Mouse (Mus musculus) liver, embryonic 11.5 days (tissue): Measurements from ENCODE around the gene Wwox. TPM values are rescaled to one million over a fixed set of nuclear protein-coding genes. Genes with fewer than 3 reads are reported as not detected.

Source experiments
- ATAC-seq: fragments of 200-750 bp; cut with Nextera tagmentation; replicated peaks from 2 replicates; pipeline ENCODE4 v1.8.0; 2017; ENCODE audit warnings: moderate number of reproducible peaks, mild to moderate bottlenecking, moderate TSS enrichment, moderate library complexity; ENCODE audit not compliant: low FRiP score
- DNase-seq: peaks from one replicate; pipeline ENCODE4 v3.0.0-alpha.2; 2017; ENCODE audit warnings: low spot score
- H3K27ac ChIP-seq: fragments of 300-500 bp; sonication (generic); 2 replicates; pipeline ENCODE4 v1.5.1; 2014; ENCODE audit warnings: mild to moderate bottlenecking, low read depth, low read length, control low read depth
- H3K27me3 ChIP-seq: fragments of 300-500 bp; sonication (generic); replicated peaks from 2 replicates; pipeline ENCODE4 v1.6.1; 2014; ENCODE audit warnings: low read length, mixed read lengths; ENCODE audit not compliant: control insufficient read depth, insufficient read depth
- H3K36me3 ChIP-seq: fragments of 300-500 bp; sonication (generic); 2 replicates; pipeline ENCODE4 v1.6.1; 2014; ENCODE audit warnings: mild to moderate bottlenecking, low read length, moderate library complexity, mixed read lengths; ENCODE audit not compliant: control insufficient read depth, insufficient read depth
- H3K4me1 ChIP-seq: fragments of 300-500 bp; sonication (generic); replicated peaks from 2 replicates; pipeline ENCODE4 v1.6.1; 2014; ENCODE audit warnings: low read length, mixed read lengths; ENCODE audit not compliant: control insufficient read depth, insufficient read depth
- H3K4me2 ChIP-seq: fragments of 300-500 bp; sonication (generic); 2 replicates; pipeline ENCODE4 v1.6.1; 2014; ENCODE audit warnings: mild to moderate bottlenecking, control low read depth, moderate library complexity
- H3K4me3 ChIP-seq: fragments of 300-500 bp; sonication (generic); 2 replicates; pipeline ENCODE4 v1.5.1; 2014; ENCODE audit warnings: low read depth, low read length, control low read depth
- H3K9ac ChIP-seq: fragments of 300-500 bp; sonication (generic); 2 replicates; pipeline ENCODE4 v1.6.1; 2014; ENCODE audit warnings: low read depth, low read length, control low read depth
- H3K9me3 ChIP-seq: fragments of 300-500 bp; sonication (generic); 2 replicates; pipeline ENCODE4 v1.6.1; 2016; ENCODE audit warnings: low read length, inconsistent platforms, mixed read lengths; ENCODE audit not compliant: control insufficient read depth
- WGBS: fragments of 180-500 bp; shearing (Covaris S2); extraction: QIAGEN DNeasy Blood & Tissue Kit; methylation state at CpG from one replicate; pipeline ENCODE4 v1.1.7; 2014; 5-methylcytosine and 5-hydroxymethylcytosine counted together
- polyA plus RNA-seq: library from polyadenylated mRNA; unstranded; fragments of >200 nt; fragmentation: Nextera tagmentation; extraction: Ambion mirVana; gene quantifications from 2 replicates; pipeline ENCODE4 v1.2.1, GENCODE M21; 2014

Gene Wwox
- polyA plus RNA-seq, 1 experiment from 2014 or later: 7.3 TPM

- 80% methylated on average over 8 of the region's 8 CpGs for WGBS
- no peak overlapping the region for H3K4me3 ChIP-seq
- no peak for ATAC-seq
- H3K27ac ChIP-seq: no peak overlapping the region
- no peaks in the 10 kb centered on the region for H3K4me1 ChIP-seq
- H3K27me3 ChIP-seq: no peaks in the 10 kb centered on the region
- no peak for DNase-seq
- no peaks in the 10 kb centered on the region for H3K9me3 ChIP-seq
- H3K4me2 ChIP-seq: no peak overlapping the region
- no peak overlapping the region for H3K9ac ChIP-seq
- no peaks in the 10 kb centered on the region for H3K36me3 ChIP-seq
Observed at GRCm38 (mm10) chr8:114897432-114897831, 458.0 kb downstream of the Wwox start.

- H3K4me2 ChIP-seq: no peak overlapping the region
- no peaks in the 10 kb centered on the region for H3K36me3 ChIP-seq
- no peak overlapping the region for H3K4me3 ChIP-seq
- DNase-seq (no peak), ATAC-seq (no peak)
- no peaks in the 10 kb centered on the region for H3K4me1 ChIP-seq
- 85% methylated on average over 12 of the region's 12 CpGs for WGBS
- no peak overlapping the region for H3K9ac ChIP-seq
- H3K27me3 ChIP-seq: no peaks in the 10 kb centered on the region
- H3K9me3 ChIP-seq: no peaks in the 10 kb centered on the region
- no peak overlapping the region for H3K27ac ChIP-seq
Observed at GRCm38 (mm10) chr8:114899157-114899556, 459.7 kb downstream of the Wwox start.

GRCm38 (mm10) chr8:114902584-114902983, 463.1 kb downstream of the Wwox start:
- no peak overlapping the region for H3K9ac ChIP-seq
- ATAC-seq: no peak
- DNase-seq: no peak
- H3K4me3 ChIP-seq: no peak overlapping the region
- no peaks in the 10 kb centered on the region for H3K4me1 ChIP-seq
- no peak overlapping the region for H3K27ac ChIP-seq
- WGBS: 78% methylated on average over 5 of the region's 5 CpGs
- H3K9me3 ChIP-seq: no peaks in the 10 kb centered on the region
- H3K27me3 ChIP-seq: no peaks in the 10 kb centered on the region
- H3K4me2 ChIP-seq: no peak overlapping the region
- H3K36me3 ChIP-seq: no peaks in the 10 kb centered on the region

- Histone ChIP-seq H3K27me3 (no peaks in the 10 kb centered on the region), H3K27ac (no peak overlapping the region), H3K4me3 (no peak overlapping the region), H3K9ac (no peak overlapping the region), H3K36me3 (no peaks in the 10 kb centered on the region), H3K4me1 (no peaks in the 10 kb centered on the region), H3K4me2 (no peak overlapping the region), H3K9me3 (no peaks in the 10 kb centered on the region)
- 87% methylated on average over 8 of the region's 8 CpGs for WGBS
- ATAC-seq (no peak), DNase-seq (no peak)
Observed at GRCm38 (mm10) chr8:114908086-114908485, 468.6 kb downstream of the Wwox start.

- Histone ChIP-seq H3K36me3 (no peaks in the 10 kb centered on the region), H3K27me3 (no peaks in the 10 kb centered on the region), H3K4me3 (no peak overlapping the region), H3K4me1 (no peaks in the 10 kb centered on the region), H3K9me3 (no peaks in the 10 kb centered on the region), H3K27ac (no peak overlapping the region), H3K9ac (no peak overlapping the region), H3K4me2 (no peak overlapping the region)
- WGBS: 47% methylated on average over 7 of the region's 7 CpGs
- DNase-seq: no peak
- ATAC-seq: no peak
Observed at GRCm38 (mm10) chr8:114908589-114908988, 469.1 kb downstream of the Wwox start.

GRCm38 (mm10) chr8:114909146-114909545, 469.7 kb downstream of the Wwox start:
- WGBS: 79% methylated on average over 9 of the region's 9 CpGs
- no peaks in the 10 kb centered on the region for H3K9me3 ChIP-seq

GRCm38 (mm10) chr8:114911031-114911580, 471.7 kb downstream of the Wwox start:
- Histone ChIP-seq H3K9me3 (no peaks in the 10 kb centered on the region), H3K9ac (no peak overlapping the region), H3K36me3 (no peaks in the 10 kb centered on the region), H3K4me2 (no peak overlapping the region), H3K27ac (no peak overlapping the region), H3K27me3 (no peaks in the 10 kb centered on the region), H3K4me3 (no peak overlapping the region), H3K4me1 (no peaks in the 10 kb centered on the region)
- ATAC-seq: no peak
- no peak for DNase-seq
- WGBS: 91% methylated on average over 17 of the region's 17 CpGs

More at GRCm38 (mm10) chr8:114909146-114909545, 469.7 kb downstream of the Wwox start:
- H3K27ac ChIP-seq: no peak overlapping the region
- H3K9ac ChIP-seq: no peak overlapping the region
- H3K4me3 ChIP-seq: no peak overlapping the region
- ATAC-seq: no peak
- no peaks in the 10 kb centered on the region for H3K4me1 ChIP-seq
- H3K27me3 ChIP-seq: no peaks in the 10 kb centered on the region
- no peak overlapping the region for H3K4me2 ChIP-seq
- no peak for DNase-seq
- no peaks in the 10 kb centered on the region for H3K36me3 ChIP-seq

GRCm38 (mm10) chr8:114923629-114924028, 484.2 kb downstream of the Wwox start:
- ATAC-seq (no peak), DNase-seq (no peak)
- Histone ChIP-seq H3K9me3 (no peaks in the 10 kb centered on the region), H3K27me3 (no peaks in the 10 kb centered on the region), H3K4me3 (no peak overlapping the region), H3K27ac (no peak overlapping the region), H3K36me3 (no peaks in the 10 kb centered on the region), H3K4me1 (no peaks in the 10 kb centered on the region; the same call in 1 of the 2 replicates), H3K4me2 (no peak overlapping the region), H3K9ac (no peak overlapping the region)
- 83% methylated on average over 7 of the region's 7 CpGs for WGBS

GRCm38 (mm10) chr8:114927412-114927811, 488.0 kb downstream of the Wwox start:
- H3K9me3 ChIP-seq: no peaks in the 10 kb centered on the region
- H3K4me1 ChIP-seq: no peaks in the 10 kb centered on the region; the same call in 1 of the 2 replicates
- ATAC-seq (peak; percentile 35; the same call in 1 of the 2 replicates), DNase-seq (no peak)
- H3K27me3 ChIP-seq: no peaks in the 10 kb centered on the region
- WGBS: 65% methylated on average over 8 of the region's 8 CpGs
- no peak overlapping the region; the same call in 1 of the 2 replicates for H3K27ac ChIP-seq
- H3K9ac ChIP-seq: no peak overlapping the region
- H3K4me3 ChIP-seq: no peak overlapping the region
- 0 out of 2 replicates have a peak overlapping the region, but pooled peaks have one; percentile 7 for H3K4me2 ChIP-seq
- no peaks in the 10 kb centered on the region for H3K36me3 ChIP-seq
